Mouse (Mus musculus) ES-E14 (cell line): ENCODE results near the gene Vsx2.

Experiments
- CHD2 ChIP-seq: IDR thresholded peaks from 2 replicates; pipeline ENCODE4 v1.6.1; 2014; ENCODE audit warnings: mild to moderate bottlenecking, low read depth, low read length, inconsistent platforms
- HCFC1 ChIP-seq: IDR thresholded peaks from 2 replicates; pipeline ENCODE4 v1.6.1; 2012; ENCODE audit warnings: low read length, inconsistent platforms, borderline replicate concordance; ENCODE audit not compliant: insufficient read depth
- MAFK ChIP-seq: IDR thresholded peaks from 2 replicates; pipeline ENCODE4 v1.6.1; 2014; ENCODE audit warnings: mild to moderate bottlenecking, low read depth, low read length, inconsistent platforms; ENCODE audit not compliant: insufficient read depth
- ZC3H11A ChIP-seq: IDR thresholded peaks from 2 replicates; pipeline ENCODE4 v1.6.1; 2012; ENCODE audit warnings: low read depth, mild to moderate bottlenecking, inconsistent platforms, low read length, borderline replicate concordance

GRCm38 (mm10) chr12:84555218-84555617 lies 14.3 kb upstream of the Vsx2 start:
- no peak for TF ChIP-seq ZC3H11A
- no peak for TF ChIP-seq HCFC1
- no peak for TF ChIP-seq MAFK
- no peak for TF ChIP-seq CHD2
